Mouse (Mus musculus) testis, adult 2 months (tissue): Measurements from ENCODE around the gene Cdh23. TPM values are rescaled to one million over a fixed set of nuclear protein-coding genes. Genes with fewer than 3 reads are reported as not detected.

Source experiments
- H3K27ac ChIP-seq: fragments of 200-500 bp; 2 replicates; pipeline ENCODE4 v1.5.1; 2012; ENCODE audit warnings: low read depth, low read length; ENCODE audit not compliant: control insufficient read depth, insufficient read depth
- H3K27me3 ChIP-seq: fragments of 200-500 bp; 2 replicates; pipeline ENCODE4 v1.6.1; 2012; ENCODE audit warnings: mild to moderate bottlenecking, low read length, moderate library complexity; ENCODE audit not compliant: control insufficient read depth, insufficient read depth
- H3K36me3 ChIP-seq: fragments of 200-500 bp; 2 replicates; pipeline ENCODE4 v1.6.1; 2012; ENCODE audit warnings: mild to moderate bottlenecking, low read length; ENCODE audit not compliant: control insufficient read depth, insufficient read depth
- H3K4me1 ChIP-seq: fragments of 200-500 bp; 2 replicates; pipeline ENCODE4 v1.6.1; 2012; ENCODE audit warnings: low read length; ENCODE audit not compliant: control insufficient read depth, insufficient read depth
- H3K4me3 ChIP-seq: fragments of 200-500 bp; 2 replicates; pipeline ENCODE4 v1.5.1; 2012; ENCODE audit warnings: low read depth, mild to moderate bottlenecking, low read length, moderate library complexity, mixed read lengths; ENCODE audit not compliant: control insufficient read depth
- CTCF ChIP-seq: fragments of 200-500 bp; IDR thresholded peaks from 2 replicates; pipeline ENCODE4 v1.5.1; 2012; ENCODE audit warnings: low read depth, mild to moderate bottlenecking, inconsistent platforms, low read length, moderate library complexity; ENCODE audit not compliant: control insufficient read depth, insufficient read depth, insufficient replicate concordance
- POLR2A ChIP-seq: fragments of 200-500 bp; IDR thresholded peaks from 2 replicates; pipeline ENCODE4 v1.6.1; 2012; ENCODE audit warnings: low read depth, mild to moderate bottlenecking, inconsistent platforms, low read length, moderate library complexity; ENCODE audit not compliant: control insufficient read depth
- polyA plus RNA-seq: library from polyadenylated mRNA; depleted of rRNA; stranded (reverse); fragments of >200 nt; gene quantifications from 2 replicates; pipeline ENCODE4 v1.2.3, GENCODE M21; 2012

The Cdh23 gene
- polyA plus RNA-seq, 1 experiment, result 34.4 TPM

DNA sequence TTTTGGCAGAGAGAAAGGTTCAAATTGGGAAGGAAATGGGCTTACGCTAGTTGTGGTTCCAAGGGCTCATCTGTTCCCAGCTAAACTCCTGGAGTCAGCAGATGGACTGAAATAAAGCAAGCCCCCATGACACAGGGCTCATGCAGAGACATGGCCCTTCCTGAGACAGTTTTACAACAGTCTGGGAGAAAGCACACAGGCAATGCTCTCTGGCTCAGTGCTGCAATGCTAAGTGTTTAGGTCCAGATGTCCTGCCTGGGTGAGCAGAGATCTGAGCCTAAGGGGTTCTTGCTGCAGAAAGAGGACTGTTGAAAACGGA is 334.0 kb downstream of the Cdh23 start:
- Histone ChIP-seq H3K4me3 (no peak overlapping the region), H3K27ac (no peak overlapping the region), H3K27me3 (no peaks in the 10 kb centered on the region), H3K4me1 (no peaks in the 10 kb centered on the region), H3K36me3 (no peaks in the 10 kb centered on the region)
- no peak for TF ChIP-seq POLR2A
- TF ChIP-seq CTCF, result no peak

DNA sequence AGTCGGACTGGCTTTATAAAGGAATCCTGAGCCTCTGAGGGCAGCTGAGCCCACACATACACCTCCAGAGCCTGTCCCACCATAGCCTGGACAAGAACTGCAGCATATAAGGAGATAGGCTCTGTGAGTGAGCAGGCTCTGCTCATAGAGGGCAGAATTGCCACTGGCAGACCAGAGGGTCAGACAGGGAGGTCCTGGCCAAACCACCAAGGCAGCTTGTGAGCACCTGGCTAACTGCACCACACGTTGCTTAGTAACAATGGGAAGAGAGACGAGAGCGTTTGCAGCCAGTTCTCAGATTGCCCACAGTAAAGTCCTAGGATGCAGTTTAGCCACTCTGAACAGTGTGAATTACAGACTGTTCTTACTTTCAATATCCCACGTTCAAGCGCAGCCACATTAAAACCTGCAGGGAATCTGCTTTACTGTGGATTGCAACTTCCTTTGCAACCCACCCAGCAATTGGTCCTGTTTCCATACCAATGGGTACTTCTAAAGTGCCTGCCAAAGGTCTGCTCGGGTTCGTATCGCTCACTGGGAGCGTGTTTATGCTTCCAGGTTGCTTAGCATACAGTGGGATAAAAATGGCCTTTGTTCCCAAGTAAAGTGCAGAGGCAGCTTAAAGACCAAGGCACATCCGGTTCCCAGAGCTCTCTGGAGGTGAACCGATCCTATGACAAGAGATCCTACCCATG is 334.5 kb downstream of the Cdh23 start:
- H3K4me1 ChIP-seq, result no peaks in the 10 kb centered on the region
- H3K36me3 ChIP-seq, result no peaks in the 10 kb centered on the region
- no peak for TF ChIP-seq POLR2A
- TF ChIP-seq CTCF, result no peak
- no peak overlapping the region for H3K27ac ChIP-seq
- no peaks in the 10 kb centered on the region for H3K27me3 ChIP-seq
- H3K4me3 ChIP-seq, result no peak overlapping the region

GRCm38 (mm10) chr10:60358776-60359175 is 337.5 kb downstream of the Cdh23 start:
- H3K36me3 ChIP-seq, result no peaks in the 10 kb centered on the region
- H3K4me1 ChIP-seq, result no peaks in the 10 kb centered on the region
- H3K27me3 ChIP-seq, result no peaks in the 10 kb centered on the region
- no peak overlapping the region for H3K27ac ChIP-seq
- H3K4me3 ChIP-seq, result no peak overlapping the region
- TF ChIP-seq CTCF (no peak), POLR2A (no peak)

DNA sequence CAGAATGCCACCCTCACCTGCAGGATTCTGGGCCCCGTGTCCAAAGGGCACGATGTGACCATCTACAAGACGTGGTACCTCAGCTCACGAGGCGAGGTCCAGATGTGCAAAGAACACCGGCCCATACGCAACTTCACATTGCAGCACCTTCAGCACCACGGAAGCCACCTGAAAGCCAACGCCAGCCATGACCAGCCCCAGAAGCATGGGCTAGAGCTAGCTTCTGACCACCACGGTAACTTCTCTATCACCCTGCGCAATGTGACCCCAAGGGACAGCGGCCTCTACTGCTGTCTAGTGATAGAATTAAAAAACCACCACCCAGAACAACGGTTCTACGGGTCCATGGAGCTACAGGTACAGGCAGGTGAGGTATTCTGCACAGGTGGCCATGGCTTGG is 338.4 kb downstream of the Cdh23 start:
- no peak overlapping the region for H3K4me3 ChIP-seq
- H3K27me3 ChIP-seq, result no peaks in the 10 kb centered on the region
- no peaks in the 10 kb centered on the region for H3K4me1 ChIP-seq
- TF ChIP-seq CTCF, result no peak
- TF ChIP-seq POLR2A, result no peak
- no peak overlapping the region for H3K27ac ChIP-seq
- H3K36me3 ChIP-seq, result no peaks in the 10 kb centered on the region

GRCm38 (mm10) chr10:60357441-60357840 is 338.8 kb downstream of the Cdh23 start:
- no peaks in the 10 kb centered on the region for H3K4me1 ChIP-seq
- TF ChIP-seq POLR2A (no peak), CTCF (no peak)
- H3K4me3 ChIP-seq, result no peak overlapping the region
- H3K36me3 ChIP-seq, result no peaks in the 10 kb centered on the region
- no peak overlapping the region for H3K27ac ChIP-seq
- H3K27me3 ChIP-seq, result no peaks in the 10 kb centered on the region

DNA sequence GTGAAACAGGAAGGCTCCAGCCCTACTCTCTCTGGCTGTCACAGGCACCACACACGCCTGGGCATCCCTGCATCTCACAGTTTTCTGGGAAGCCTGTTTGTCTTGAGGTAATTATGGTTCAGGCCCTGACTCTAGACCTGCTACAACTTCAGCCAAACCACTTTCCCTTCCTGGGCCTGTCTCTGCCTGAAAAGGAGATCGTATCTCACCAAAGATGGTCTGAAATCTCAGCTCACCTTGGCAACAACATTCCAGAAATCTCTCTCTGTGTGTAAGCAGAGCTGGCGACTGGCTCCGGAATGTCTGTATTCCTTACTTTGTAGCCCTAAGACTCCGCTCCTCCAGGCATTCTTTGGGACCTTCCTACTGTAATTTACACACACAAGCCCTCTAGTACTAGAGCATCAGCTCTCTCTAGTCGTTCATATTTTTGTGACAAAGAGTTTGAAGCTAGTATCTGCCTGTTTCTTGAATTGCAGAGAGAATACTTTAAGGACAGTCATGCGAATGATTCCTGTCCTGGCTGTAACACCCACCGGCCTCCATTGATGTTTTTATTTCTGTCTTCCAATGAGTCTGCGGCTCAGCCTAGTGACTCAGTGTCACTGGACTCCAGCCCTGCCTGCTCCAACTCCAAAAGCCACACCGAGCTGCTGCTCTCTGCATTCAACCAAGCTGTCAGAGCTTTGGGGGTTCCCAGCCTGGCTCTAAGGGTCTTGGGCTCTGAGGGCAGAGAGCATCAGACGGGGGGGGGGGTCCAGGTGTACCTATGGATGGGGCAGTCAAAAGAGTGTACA is 341.2 kb downstream of the Cdh23 start:
- peaks cover 8% of the 10 kb centered on the region for H3K4me1 ChIP-seq
- no peak overlapping the region for H3K27ac ChIP-seq
- H3K4me3 ChIP-seq, result no peak overlapping the region
- TF ChIP-seq POLR2A, result no peak
- no peak for TF ChIP-seq CTCF
- no peaks in the 10 kb centered on the region for H3K36me3 ChIP-seq
- no peaks in the 10 kb centered on the region for H3K27me3 ChIP-seq

DNA sequence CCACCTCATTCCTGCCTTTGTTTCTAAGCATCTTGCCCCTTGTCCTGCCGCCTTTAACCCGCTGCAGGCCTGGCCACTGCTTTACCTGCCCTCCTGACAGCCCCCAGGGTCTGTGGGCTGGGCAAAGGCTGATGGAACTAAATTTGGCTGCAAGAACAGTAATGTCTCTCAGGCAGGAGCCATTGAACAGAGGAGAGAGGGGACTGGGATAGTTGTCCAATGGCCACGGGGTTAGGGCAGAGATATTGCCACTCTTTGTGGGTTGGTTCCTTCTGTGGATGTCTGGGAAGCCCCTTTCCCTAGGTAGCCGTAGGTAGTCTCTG is 342.3 kb downstream of the Cdh23 start:
- no peak for TF ChIP-seq CTCF
- no peak for TF ChIP-seq POLR2A
- no peak overlapping the region for H3K27ac ChIP-seq
- peaks cover 8% of the 10 kb centered on the region for H3K4me1 ChIP-seq

More for the DNA sequence above, 342.3 kb downstream of the Cdh23 start:
- Histone ChIP-seq H3K4me3 (no peak overlapping the region), H3K36me3 (no peaks in the 10 kb centered on the region), H3K27me3 (no peaks in the 10 kb centered on the region)
